Mouse (Mus musculus): ENCODE results near the gene Rgs4.

Gene Rgs4

DNA sequence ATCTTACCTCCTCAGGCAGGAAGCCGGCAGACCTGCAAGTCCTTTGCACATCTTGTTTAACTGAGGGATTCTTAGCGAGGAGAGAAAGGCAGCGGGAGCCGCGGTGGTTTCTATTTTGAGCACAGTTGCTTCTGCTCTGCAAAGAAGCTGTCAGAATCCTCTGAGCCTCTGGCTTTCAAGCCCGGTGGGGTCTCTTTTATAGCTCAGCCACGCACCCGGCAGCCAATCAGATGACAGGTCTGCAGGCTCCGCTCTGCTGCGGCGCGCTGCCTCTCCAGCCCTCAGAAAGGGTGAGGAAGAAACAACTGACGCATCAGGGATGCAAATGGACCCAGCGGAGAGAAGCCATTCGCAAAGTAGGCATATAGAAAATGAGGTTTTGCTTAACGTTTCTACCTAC is at the start of gene Rgs4:
Gene Rgs4, minus strand, starts transcription at position 170 of the 400 bp plus-strand sequence.
- DNase-seq (ENCODE audit: extremely low spot score, low spot score), result peak; percentile 72

DNA sequence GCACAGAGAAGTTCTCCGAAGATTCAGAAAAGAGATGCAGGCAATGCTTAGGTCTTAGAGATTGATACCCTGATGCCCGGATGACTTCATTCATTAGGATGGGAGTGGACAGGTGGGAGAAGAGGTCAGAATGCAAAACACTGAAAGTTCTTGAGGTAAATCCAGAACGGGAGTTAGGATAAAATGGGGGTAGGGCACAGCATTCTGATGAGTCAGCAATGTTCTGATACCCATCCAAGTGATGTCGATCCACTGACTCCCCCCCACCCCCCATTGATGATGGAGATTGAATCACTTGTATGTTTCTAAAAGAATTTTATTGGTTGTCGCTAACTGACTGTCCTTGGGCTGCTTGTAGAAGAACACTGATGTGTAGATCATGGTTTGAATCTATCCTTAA is 45.0 kb upstream of the Rgs4 start:
- DNase-seq (ENCODE audit: extremely low spot score, low spot score), result no peak

DNA sequence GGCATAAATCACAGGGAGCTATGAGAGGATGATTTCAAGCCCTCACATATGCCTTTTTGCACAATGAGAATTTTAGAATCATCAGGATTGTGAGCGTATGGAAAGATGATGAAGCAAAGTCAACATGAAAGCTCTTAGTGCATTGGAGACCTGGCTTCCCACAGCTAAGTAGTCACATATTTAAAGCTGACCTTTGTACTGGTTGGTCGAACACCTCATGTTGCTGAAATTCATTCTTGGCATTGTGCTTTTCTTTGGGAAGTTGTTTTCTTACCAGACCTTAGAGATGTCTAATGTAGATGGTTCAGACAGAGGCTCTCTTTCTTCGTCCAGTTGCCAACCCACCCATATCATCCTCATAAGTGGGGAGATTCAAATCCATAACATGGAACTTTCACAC is 38.5 kb upstream of the Rgs4 start:
- DNase-seq (ENCODE audit: extremely low spot score, low spot score), result no peak

DNA sequence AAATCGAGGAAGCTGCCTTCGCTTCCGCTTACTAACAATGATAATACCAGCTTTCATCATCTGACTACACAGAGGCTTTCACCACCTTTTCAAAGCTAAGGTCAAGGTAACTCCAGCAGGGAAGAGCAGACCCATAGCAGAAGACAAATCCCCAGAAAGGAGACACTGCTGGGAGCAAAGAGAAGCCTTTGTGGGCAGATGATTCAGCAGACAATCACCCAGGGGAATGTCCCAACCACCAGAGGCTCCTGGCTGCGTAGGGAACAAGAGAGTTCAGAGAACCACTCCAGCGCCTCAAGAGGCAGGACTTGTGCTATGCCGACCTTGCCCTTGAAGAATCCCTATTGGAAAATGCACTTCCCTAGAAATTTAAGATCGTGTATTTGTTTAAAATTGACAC is 29.1 kb upstream of the Rgs4 start:
- no peak for DNase-seq (ENCODE audit: extremely low spot score, low spot score)

DNA sequence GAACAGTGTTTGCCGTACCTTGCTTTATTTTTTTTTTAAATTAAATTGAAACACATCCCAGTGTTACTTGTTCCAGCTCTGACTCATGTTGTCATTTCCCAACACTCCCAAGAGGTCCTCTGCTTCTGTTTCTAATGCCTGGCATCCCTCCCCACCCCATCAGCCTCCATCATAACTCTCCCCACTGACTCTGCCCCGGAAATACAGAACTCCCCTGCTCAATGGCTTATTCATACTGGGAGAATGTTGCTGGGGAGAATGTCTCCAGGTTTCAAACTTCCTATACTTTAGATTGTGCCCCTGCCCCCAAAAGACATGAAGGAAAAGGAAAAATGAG is 17.1 kb upstream of the Rgs4 start:
- no peak for DNase-seq (ENCODE audit: extremely low spot score, low spot score)

DNA sequence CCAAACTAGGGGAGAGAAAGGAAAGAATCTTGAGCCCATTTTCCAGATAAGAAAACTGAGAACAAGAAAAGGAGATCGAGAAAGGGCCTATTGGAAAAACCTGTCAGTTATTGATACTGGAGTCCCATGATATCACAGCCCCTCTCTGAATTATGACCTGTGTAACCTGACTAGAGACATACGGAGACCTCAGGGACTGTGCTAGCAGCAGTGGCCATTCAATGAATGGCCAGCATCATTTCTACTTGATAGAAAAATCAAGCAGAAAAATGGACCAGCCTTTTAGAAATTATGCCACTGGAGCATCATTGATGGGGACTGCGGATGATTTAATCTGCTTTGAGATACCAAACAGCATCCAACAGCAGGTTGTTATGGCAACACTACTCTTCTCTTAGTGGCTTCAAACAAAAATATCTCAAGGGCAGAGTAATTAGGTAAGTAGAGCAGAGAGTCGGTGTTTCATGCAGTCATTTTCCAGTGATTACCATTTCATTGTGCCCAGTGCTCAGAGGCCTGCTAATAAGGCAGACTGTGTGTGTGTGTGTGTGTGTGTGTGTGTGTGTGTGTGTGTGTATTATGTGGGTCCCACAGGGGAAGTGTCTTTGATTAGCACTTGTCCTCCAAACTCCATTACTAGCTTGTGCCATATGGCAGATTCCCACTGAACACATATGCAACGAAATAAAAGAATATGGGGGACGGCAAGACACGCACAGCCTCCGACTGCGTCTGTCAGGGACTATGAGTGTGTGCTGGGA is 16.6 kb upstream of the Rgs4 start:
- no peak for DNase-seq (ENCODE audit: extremely low spot score, low spot score)

DNA sequence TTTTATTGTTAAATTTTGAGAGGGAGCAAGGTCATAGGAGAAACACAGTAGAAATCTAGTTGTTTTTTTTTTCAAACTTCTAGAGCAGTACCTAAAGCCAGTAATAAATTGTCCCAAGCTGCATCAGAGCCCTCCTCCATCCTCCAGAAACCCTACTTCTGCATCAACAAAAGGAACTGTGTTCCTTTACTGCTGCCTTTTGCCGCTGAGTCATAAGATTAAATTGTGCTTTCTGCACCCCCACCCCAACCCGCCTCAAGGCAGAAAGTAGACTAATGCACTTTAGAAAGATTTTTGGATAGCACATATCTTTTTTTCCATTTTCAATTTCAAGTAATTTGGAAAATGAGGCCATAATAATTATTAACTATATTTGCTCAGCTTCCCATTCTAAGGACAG is 15.1 kb upstream of the Rgs4 start:
- DNase-seq (ENCODE audit: extremely low spot score, low spot score), result no peak

DNA sequence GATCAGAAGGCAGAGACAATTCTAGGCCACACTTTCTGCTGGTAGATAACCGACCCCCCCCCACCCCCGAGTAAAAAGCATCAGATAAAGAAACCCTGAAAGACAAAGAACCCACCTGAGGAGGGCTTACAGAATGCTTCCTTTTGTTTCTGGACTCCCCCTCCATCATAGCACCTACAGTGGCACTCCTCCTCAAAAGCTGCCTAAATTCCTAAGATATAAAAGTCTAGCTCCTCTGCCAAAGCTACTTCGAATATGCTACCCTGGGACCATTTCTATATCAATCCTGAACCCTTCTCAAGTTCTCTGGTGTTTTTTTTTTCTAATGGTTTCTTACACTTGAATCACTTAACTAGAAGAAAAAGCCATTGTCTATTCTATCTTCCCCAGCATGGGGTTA is 9.1 kb upstream of the Rgs4 start:
- DNase-seq (ENCODE audit: extremely low spot score, low spot score), result no peak

DNA sequence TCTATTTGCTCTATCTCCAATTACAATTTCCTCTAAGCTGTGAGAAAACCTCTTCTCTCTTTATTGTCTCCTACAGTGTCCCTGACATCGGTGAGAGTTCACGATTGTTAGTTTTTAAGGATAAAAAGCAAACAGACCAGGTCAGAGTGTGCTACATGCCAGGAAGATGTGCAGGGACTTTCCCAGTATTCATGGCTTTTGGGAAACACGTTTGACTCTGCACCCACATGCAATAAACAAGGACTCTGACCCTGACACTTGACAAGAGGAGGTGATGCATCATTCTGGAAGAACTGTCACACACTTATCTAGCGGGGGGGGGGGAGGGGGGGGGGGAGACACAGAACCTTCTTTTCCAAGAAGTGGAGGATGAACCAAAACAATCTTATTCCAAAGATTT is 5.0 kb upstream of the Rgs4 start:
- no peak for DNase-seq (ENCODE audit: extremely low spot score, low spot score)

DNA sequence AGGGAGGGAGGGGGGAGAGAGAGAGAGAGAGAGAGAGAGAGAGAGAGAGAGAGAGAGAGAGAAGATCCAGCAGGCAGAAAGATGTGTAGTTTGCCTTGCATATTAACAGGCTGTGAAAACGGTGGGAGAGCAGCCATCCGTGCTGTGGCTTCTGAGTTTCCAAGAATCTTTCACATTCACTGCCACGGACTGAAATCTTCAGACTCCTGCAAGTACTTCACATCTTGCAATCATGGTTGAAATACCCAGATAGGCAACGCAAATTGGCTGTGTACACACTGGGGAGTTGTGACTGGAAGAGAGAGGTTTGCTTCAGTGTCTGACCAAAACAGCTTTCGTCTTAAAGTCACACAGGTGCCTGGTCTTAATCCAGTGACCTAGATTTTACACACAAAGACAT is 997 bp upstream of the Rgs4 start:
- DNase-seq (ENCODE audit: extremely low spot score, low spot score), result no peak

DNA sequence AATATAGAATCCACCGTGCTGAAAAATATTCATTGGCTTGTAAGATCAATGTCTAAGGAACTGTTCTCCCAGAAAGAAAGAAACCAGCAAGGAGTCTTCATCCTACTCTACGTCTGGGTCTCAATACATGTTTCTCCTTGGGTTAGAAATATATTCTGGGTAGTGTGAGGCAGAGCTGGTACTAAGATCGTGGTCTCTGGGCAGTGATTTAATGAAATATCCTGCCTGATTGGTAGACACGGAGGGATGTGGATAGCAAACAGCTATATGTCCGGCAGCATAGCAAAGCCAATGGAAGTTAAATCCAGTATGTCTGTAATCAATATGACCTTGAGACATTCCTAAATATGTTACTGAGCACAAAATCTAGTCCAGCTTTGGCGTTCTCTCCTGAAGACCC is 460 bp upstream of the Rgs4 start:
- DNase-seq (ENCODE audit: extremely low spot score, low spot score), result no peak

DNA sequence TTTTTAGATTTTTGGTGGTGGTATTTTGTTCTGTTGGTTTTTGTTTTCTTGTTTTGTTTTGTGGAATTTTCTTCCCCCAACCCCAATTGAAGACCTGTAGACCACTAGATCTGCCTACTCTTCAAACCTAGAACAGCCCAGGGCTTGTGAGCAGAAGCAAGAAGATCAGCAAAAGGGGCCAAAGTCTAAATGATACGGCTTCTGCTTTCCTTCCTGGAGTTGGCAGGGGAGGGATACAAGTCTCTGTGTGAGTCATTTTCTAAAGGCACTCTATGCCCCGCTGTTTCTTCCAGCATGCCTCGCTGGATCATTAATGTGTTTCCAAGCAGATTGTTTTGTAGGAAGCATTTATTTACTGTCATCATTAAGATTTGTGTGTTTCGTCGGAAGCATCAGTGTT is 6.3 kb downstream of the Rgs4 start:
- no peak for DNase-seq (ENCODE audit: extremely low spot score, low spot score)

DNA sequence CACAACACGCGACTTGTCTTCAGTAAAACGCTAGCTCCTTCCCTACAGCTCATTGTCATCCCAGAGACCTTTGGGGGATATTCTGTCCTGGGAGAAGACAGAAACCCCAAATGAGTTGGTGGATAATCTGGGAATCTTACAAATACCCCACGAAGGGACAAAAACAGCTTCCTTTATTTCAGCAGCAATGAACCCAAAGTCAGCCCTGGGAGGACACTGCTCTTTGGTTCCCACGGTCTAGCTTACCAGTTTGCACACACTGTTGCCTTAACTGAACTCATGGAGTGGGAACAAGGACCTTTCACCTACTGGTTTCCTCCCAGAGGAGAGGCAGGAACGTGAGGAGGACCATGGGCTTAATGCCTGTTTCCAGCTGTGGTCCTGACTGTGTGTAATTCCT is 10.2 kb downstream of the Rgs4 start:
- DNase-seq (ENCODE audit: extremely low spot score, low spot score), result no peak

DNA sequence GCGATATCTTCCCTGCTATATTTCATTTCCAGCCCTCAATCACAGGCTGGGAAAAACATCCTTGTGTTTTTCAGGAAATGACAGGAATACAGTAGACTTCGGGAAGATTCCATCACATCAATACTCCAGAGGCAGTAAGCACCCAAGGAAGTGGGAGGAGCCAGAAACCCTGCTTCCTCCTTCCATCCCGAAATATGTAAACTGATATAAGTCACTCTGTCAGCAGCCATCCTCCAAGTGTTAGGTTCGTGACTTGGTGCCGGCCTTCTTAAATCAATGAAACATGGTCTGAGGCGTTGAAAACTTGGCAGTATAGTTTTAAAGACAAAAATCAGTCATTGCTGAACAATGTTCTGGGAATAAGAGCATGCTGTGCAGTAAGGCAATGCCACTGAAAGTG is 11.3 kb downstream of the Rgs4 start:
- DNase-seq (ENCODE audit: extremely low spot score, low spot score), result no peak

DNA sequence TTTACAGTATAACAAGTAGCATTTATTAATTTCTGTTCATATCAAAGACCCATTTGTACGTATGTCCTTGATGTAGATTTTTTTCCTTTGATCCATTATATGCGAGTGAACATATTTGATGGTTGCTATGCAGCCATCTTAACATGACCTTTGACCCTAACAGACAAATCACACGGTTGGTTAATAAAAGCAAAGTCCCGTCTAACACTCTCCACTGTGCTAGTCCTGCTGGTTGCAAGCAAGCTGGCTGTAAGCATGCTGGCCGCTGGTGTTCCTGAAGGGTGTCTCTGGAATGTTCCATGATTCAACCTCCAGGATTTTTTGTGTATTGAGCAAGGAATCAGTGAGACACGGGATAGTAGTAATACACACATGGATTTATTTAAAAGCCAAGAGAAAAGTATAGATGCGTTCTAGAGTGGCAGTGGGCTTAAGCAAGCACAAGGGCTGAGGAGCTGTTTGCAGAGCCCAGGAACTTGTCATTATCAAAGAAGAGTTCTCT is 16.8 kb downstream of the Rgs4 start:
- no peak for DNase-seq (ENCODE audit: extremely low spot score, low spot score)

DNA sequence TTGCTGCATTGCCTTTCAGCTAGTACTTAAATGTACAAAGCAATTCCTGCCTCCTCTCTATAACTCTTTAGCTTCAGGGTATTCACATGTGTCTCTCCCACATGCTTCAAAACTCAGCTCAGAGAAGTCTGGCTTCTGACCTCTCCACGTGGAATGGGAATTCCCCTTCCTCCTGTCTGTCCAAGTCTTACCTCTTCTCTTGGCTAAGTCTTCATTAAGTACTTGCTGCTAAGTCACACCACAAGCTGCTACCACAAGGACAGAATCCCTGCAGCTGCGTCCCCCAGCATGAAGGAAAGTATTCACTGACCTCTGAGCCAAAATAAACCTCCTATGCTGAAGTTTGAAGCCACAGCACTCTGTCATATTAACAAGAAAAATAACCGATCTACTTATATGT is 21.1 kb downstream of the Rgs4 start:
- DNase-seq (ENCODE audit: extremely low spot score, low spot score), result no peak

DNA sequence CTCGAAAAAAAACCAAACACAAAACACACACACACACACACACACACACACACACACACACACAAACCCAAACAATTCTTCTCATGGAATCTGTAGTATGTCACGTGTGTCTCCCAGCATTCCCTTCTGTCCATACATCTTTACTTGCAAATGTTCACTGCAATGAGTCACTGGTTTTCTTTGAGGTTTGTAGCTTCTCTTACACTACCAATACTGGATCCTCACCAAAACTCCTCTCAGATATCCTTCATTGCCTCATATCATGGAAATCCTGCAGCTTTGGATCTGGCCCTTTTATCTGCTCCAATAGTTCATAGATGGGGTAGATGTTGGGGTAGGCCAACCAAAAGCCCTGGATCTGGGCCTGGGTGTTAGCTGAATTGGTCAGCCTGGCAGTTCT is 25.6 kb downstream of the Rgs4 start:
- DNase-seq (ENCODE audit: extremely low spot score, low spot score), result no peak

DNA sequence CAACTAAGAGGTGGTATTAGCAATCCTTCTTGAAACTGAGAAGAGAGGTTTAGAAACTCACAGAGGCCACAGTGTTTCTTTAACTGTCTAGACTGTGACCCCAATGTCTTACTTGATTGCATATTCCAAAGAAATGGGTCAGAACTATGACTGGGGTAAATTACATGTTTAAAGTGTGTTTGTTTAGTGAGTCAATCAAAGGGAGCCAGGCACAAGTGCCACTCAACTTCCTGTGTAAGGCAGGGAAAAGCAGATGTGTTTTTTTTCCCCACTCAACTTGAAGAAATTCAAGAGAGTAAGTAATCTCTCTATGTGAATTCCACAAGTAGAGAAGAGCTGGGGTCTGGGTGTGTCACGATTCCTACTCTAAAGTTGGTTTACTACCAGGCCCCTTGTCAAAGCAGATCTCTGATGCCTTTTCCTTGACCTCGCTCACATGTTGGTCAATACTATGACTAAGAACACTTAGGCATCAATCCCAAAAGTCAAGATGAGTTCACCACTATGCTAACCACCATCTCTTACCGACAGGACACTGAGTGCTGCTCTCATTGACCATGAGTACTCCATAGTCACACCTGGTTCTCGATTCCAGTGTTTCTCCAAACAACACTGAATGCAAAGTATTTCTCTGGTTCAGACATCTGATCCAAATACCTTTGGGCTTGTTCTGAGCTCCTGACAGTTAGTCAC is 42.9 kb downstream of the Rgs4 start:
- no peak for DNase-seq (ENCODE audit: extremely low spot score, low spot score)

DNA sequence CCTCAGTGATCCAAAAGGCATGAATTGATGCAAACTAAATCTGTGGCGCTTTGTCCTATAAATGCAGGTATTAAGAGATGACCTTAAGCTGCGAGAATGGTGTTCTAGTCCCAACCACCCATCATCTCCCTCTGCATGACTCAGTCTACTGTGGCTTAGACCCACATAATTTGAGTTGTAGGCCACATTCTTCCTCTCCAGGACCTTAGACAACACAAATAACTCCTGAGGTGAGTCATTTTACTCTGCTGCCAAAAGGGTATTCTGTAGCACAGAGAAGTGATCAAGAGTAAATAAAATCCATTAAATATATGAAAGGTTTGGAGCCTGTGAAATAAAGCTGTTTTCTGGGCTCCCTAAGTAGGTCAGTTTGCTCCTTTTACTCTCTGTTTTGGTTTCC is 48.3 kb downstream of the Rgs4 start:
- no peak for DNase-seq (ENCODE audit: extremely low spot score, low spot score)

DNA sequence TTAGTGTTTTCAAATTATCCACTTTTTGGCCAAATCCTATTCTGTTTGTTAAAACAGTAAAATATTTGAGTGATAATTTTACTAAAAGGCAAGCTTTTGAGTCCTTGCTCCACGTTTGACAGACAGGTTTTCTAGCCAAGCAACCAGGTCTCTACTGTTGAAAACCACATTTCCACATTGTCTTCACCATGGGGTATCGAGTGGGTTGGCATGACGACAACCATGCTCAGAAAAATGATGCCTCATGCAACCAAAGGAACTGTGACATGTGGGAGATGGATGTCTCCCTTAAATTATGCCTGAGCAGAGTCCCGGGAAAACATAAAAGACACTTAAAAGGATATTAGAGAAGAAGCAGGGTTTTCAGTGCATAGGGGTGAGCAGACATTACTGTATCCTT is 50.2 kb downstream of the Rgs4 start:
- DNase-seq (ENCODE audit: extremely low spot score, low spot score), result no peak

DNA sequence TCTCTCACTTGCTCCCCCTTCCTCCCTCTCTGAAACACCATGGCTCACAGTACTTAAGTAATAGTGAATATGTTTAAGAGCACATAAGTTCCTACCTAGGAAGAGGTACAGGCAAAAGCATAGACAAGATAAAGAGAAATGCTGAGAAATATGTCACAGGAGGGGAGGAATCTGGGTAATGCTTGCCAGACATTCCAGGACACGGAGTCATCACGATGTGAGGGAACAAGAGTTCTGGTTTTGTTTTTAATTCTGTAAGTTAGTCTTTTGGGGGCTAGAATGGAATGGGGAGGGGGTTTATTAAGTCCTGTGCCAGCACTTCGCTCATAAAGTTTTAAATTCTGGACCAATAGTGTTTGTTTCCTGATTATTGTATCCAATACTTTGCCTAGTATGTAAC is 52.1 kb downstream of the Rgs4 start:
- DNase-seq (ENCODE audit: extremely low spot score, low spot score), result no peak

DNA sequence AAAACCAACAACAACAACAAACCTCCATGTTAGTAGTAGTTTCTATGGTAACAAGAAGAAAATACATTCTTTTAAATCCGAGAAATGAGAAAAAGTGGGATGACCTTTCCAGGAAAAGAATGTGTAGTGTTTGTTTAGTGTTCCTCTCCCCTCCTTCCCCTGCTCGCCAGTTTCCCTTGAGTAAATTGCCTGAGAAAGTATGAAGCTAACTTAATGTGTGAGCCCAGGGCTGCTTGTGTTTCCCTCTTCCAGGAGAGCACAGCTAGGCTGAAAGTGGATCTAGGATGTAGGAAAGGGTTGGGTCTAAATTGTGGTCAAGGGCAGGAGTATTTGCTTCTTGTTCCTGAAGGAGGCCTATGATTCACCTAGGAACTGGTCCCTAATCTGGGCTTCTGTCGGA is 53.9 kb downstream of the Rgs4 start:
- DNase-seq (ENCODE audit: extremely low spot score, low spot score), result no peak

DNA sequence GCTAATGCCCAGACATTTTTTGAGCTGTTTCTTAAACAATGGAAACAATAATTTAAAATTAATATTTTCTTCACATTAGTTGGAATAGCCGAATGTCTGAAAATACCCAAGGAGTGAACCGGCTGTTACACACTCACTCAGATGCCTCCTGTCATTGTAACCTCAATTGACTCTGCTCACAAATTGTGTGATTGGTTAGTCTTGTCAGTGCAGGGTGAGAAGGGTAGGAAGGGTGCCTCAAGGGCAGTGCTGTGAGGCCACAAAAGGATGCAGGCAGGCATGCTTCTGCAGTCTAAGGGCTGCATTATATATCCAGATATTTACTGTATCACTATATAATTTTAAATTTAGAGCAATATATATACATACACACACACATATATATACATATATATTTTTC is 54.4 kb downstream of the Rgs4 start:
- DNase-seq (ENCODE audit: extremely low spot score, low spot score), result no peak
